Mouse (Mus musculus): ENCODE results near the gene Gm20765. TPM values are rescaled to one million over a fixed set of nuclear protein-coding genes. Genes with fewer than 3 reads are reported as not detected.

Gene Gm20765
- polyA plus RNA-seq, 1 experiment from 2014 or later, result not detected

DNA sequence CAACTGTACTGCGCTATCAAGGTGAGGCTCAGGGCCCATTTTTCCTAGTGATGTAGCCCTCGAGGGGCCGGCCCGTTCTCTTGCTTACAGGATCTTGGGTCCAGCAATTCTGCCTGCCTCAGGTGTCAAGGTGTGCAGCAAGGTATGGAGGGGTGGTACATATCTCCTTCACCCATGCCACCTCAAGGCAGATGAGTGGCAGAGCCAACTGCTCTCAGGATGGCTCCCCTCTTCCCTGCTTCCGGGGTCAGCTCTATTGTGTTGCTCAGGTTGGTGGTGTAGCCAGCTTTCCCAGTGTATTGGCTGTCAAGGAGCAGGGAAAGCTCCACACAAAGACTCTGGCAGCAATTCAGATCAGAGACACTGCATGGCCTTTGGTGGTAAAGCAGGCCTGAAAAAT lies 29.2 kb downstream of the Gm20765 start:
- 82% methylated on average over 5 of the region's 5 CpGs for WGBS
- Histone ChIP-seq H3K27me3 (ENCODE audit: control insufficient read depth, insufficient read depth, low read length) (no peaks in the 10 kb centered on the region), H3K4me2 (ENCODE audit: low read depth) (no peak overlapping the region), H3K27ac (ENCODE audit: low read depth, low read length) (no peak overlapping the region), H3K4me1 (ENCODE audit: control insufficient read depth, insufficient read depth, low read length) (no peaks in the 10 kb centered on the region), H3K4me3 (ENCODE audit: low read depth, low read length) (no peak overlapping the region), H3K9ac (ENCODE audit: low read length) (no peak overlapping the region), H3K36me3 (ENCODE audit: control insufficient read depth, insufficient read depth, low read length) (no peaks in the 10 kb centered on the region), H3K9me3 (ENCODE audit: control insufficient read depth, low read length) (no peaks in the 10 kb centered on the region)
- ATAC-seq (ENCODE audit: insufficient read depth, low FRiP score, low TSS enrichment) (no peak), DNase-seq (ENCODE audit: low spot score) (no peak)

DNA sequence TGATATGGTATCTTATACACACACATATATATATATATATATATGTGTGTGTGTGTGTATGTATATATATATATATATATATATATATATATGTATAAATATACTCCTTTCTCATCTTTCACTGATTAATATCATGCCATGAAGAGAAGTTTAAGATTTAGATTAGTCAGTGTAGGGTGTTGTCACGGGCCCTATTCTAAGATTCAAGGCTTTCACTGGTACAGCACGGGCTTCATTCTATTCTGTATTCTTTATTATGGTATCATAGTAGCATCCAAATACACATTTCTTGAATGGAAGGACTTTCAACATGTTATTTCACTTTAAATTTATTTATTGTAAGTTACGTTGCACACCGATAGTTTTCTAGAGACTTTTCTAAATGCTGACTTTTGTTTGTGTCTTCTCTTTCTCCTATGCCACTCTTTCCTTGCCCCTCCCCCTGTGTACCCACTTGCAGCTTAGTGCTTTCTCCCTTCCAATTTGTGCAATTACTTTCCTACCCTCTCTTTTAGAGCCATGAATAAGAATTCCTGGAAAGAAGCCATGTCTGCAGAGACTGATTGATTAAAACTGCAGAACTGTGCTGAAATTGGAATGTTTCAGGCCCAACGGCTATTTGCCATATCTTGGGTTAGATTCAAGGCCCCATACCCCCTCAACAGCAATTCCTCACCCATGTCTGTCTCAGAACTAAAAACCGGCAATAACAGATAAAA lies 35.1 kb downstream of the Gm20765 start:
- Histone ChIP-seq H3K9me3 (ENCODE audit: control insufficient read depth, low read length) (no peaks in the 10 kb centered on the region), H3K36me3 (ENCODE audit: control insufficient read depth, insufficient read depth, low read length) (no peaks in the 10 kb centered on the region), H3K4me2 (ENCODE audit: low read depth) (no peak overlapping the region), H3K4me1 (ENCODE audit: control insufficient read depth, insufficient read depth, low read length) (no peaks in the 10 kb centered on the region), H3K4me3 (ENCODE audit: low read depth, low read length) (no peak overlapping the region), H3K27ac (ENCODE audit: low read depth, low read length) (no peak overlapping the region), H3K9ac (ENCODE audit: low read length) (no peak overlapping the region), H3K27me3 (ENCODE audit: control insufficient read depth, insufficient read depth, low read length) (no peaks in the 10 kb centered on the region)
- no peak for ATAC-seq (ENCODE audit: insufficient read depth, low FRiP score, low TSS enrichment)
- no peak for DNase-seq (ENCODE audit: low spot score)
- WGBS, result 88% methylated on average over 6 of the region's 6 CpGs

Other genes starting within 250 kb of the Gm20765 start
- not detected in 2 replicates for gene Gm21293, start 42.5 kb upstream of the Gm20765 start, polyA plus RNA-seq (2014; fragmentation: Nextera tagmentation; extraction: Ambion mirVana)
- not detected in 2 replicates for gene Gm6763, start 34.0 kb upstream of the Gm20765 start, polyA plus RNA-seq (2014; fragmentation: Nextera tagmentation; extraction: Ambion mirVana)
- not detected in 2 replicates for gene Gm8764, start 25.5 kb upstream of the Gm20765 start, polyA plus RNA-seq (2014; fragmentation: Nextera tagmentation; extraction: Ambion mirVana)
- not detected in 2 replicates for gene Gm21304, start 17.0 kb upstream of the Gm20765 start, polyA plus RNA-seq (2014; fragmentation: Nextera tagmentation; extraction: Ambion mirVana)
- gene Gm21312, start 8.5 kb upstream of the Gm20765 start, polyA plus RNA-seq (2014; fragmentation: Nextera tagmentation; extraction: Ambion mirVana), result not detected in 2 replicates
- not detected in 2 replicates for gene Gm4340, start 8.5 kb downstream of the Gm20765 start, polyA plus RNA-seq (2014; fragmentation: Nextera tagmentation; extraction: Ambion mirVana)

Measured in neural tube, embryonic 11.5 days (tissue).